Mouse (Mus musculus): ENCODE measurements around the gene Cckar.

- TF ChIP-seq EP300 (IDR thresholded peaks at IDR 0.05; ENCODE audit: insufficient read depth, low read depth, low read length): no peak
- no peak for TF ChIP-seq CTCF (IDR thresholded peaks at IDR 0.05)
Measured at GRCm38 (mm10) chr5:53744061-53744460, 36.6 kb upstream of the Cckar start.
